Mouse (Mus musculus) stomach, embryonic 16.5 days (tissue): Measurements from ENCODE around the gene S100a11. TPM values are rescaled to one million over a fixed set of nuclear protein-coding genes. Genes with fewer than 3 reads are reported as not detected.
"Not testable (repeated sequence)": the region's sequence is repeated elsewhere in the genome, so short reads cannot be mapped to it uniquely, and the experiment has no call there.

Source experiments
- ATAC-seq: fragments of 200-750 bp; cut with Nextera tagmentation; 2 replicates; pipeline ENCODE4 v1.8.0; 2017; ENCODE audit warnings: moderate number of reproducible peaks, moderate TSS enrichment; ENCODE audit not compliant: insufficient read depth, low FRiP score
- H3K27ac ChIP-seq: fragments of 300-500 bp; sonication (generic); 2 replicates; pipeline ENCODE4 v1.5.1; 2014; ENCODE audit warnings: low read length
- H3K27me3 ChIP-seq: fragments of 300-500 bp; sonication (generic); 2 replicates; pipeline ENCODE4 v1.6.1; 2014; ENCODE audit warnings: low read length, control low read depth, mixed read lengths; ENCODE audit not compliant: control insufficient read depth, insufficient read depth
- H3K36me3 ChIP-seq: fragments of 300-500 bp; sonication (generic); 2 replicates; pipeline ENCODE4 v1.6.1; 2014; ENCODE audit warnings: low read length; ENCODE audit not compliant: control insufficient read depth, insufficient read depth
- H3K4me1 ChIP-seq: fragments of 300-500 bp; sonication (generic); 2 replicates; pipeline ENCODE4 v1.6.1; 2014; ENCODE audit warnings: low read length, control low read depth, mixed read lengths; ENCODE audit not compliant: control insufficient read depth, insufficient read depth
- H3K4me2 ChIP-seq: fragments of 300-500 bp; sonication (generic); 2 replicates; pipeline ENCODE4 v1.6.1; 2014; ENCODE audit warnings: low read depth, low read length, mixed read lengths
- H3K4me3 ChIP-seq: fragments of 300-500 bp; sonication (generic); replicated peaks from 2 replicates; pipeline ENCODE4 v1.5.1; 2014; ENCODE audit warnings: mild to moderate bottlenecking, low read length
- H3K9ac ChIP-seq: fragments of 300-500 bp; sonication (generic); 2 replicates; pipeline ENCODE4 v1.6.1; 2014; ENCODE audit warnings: low read length
- H3K9me3 ChIP-seq: fragments of 300-500 bp; sonication (generic); replicated peaks from 2 replicates; pipeline ENCODE4 v1.6.1; 2016; ENCODE audit warnings: low read length, control low read depth; ENCODE audit not compliant: control insufficient read depth
- WGBS: fragments of 180-500 bp; shearing (Covaris S2); extraction: QIAGEN DNeasy Blood & Tissue Kit; methylation state at CpG from one replicate; pipeline ENCODE4 v1.1.7; 2014; 5-methylcytosine and 5-hydroxymethylcytosine counted together
- polyA plus RNA-seq: library from polyadenylated mRNA; unstranded; fragments of >200 nt; fragmentation: Nextera tagmentation; extraction: Ambion mirVana; gene quantifications from 2 replicates; pipeline ENCODE4 v1.2.1, GENCODE M21; 2015

Gene S100a11
- 2,104 and 2,339 TPM in 2 replicates for polyA plus RNA-seq

DNA sequence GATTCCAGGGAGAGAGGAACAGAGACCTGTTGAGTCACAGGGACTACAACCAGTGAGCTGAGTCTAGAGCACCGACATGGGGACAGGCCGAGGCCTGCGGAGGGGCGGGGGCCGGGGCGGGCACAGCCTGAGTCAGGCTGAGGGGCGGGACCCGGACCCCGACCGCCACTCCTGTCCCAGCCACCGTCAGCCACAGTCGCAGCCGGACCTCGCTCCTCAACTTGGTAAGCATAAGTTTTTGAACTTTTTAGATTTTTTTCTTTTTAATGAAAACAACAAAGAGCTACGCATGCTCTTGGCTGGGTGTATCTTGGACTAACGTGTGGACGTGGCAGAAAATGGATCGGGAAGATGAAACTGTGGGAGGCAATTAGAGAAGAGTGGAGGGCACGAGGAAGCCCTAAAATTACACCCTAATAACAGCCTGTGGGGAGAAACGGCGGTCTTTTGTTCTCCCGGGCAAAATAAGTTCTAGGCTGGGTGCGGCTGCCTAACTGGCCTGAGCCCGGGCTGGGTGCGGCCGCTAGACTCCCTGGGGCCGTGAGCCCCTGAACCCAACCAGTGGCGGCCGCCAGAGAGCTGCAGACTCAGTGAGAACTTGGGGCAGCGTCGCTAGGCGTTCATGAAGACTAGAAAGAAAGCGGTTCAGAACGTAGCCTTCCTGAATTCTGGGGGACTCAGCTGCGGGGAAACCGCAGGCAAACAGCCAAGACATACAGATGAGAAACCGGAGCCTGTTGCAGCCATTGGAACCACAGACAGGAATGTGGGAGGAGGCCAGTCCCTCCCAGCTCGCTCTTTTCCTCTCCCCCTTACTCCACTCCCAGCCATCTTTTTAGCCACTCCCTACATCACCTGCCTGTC is at the start of gene S100a11:
S100a11 (plus strand) TSS at position 159 of the 864 bp plus-strand sequence.
- Histone ChIP-seq H3K9ac (peak within 1 kb of the TSS; percentile 89), H3K4me2 (peak within 1 kb of the TSS; percentile 66), H3K4me3 (peak within 1 kb of the TSS; percentile 70), H3K27ac (peak within 1 kb of the TSS; percentile 97), H3K27me3 (no peaks in the 10 kb centered on the region), H3K36me3 (no peaks in the 10 kb centered on the region), H3K4me1 (peaks cover 16% of the 10 kb centered on the region), H3K9me3 (no peaks in the 10 kb centered on the region)
- peak; percentile 94 for ATAC-seq
- under 1% methylated on average over 38 of the region's 38 CpGs for WGBS

- Histone ChIP-seq H3K9me3 (no peaks in the 10 kb centered on the region), H3K4me2 (no peak overlapping the region), H3K27ac (no peak overlapping the region), H3K9ac (no peak overlapping the region), H3K4me1 (no peaks in the 10 kb centered on the region), H3K4me3 (no peak overlapping the region), H3K27me3 (no peaks in the 10 kb centered on the region), H3K36me3 (no peaks in the 10 kb centered on the region)
- ATAC-seq: no peak
- WGBS: 82% methylated on average over 1 of the region's 1 CpGs
Observed at GRCm38 (mm10) chr3:93480053-93480452, 40.2 kb upstream of the S100a11 start.

DNA sequence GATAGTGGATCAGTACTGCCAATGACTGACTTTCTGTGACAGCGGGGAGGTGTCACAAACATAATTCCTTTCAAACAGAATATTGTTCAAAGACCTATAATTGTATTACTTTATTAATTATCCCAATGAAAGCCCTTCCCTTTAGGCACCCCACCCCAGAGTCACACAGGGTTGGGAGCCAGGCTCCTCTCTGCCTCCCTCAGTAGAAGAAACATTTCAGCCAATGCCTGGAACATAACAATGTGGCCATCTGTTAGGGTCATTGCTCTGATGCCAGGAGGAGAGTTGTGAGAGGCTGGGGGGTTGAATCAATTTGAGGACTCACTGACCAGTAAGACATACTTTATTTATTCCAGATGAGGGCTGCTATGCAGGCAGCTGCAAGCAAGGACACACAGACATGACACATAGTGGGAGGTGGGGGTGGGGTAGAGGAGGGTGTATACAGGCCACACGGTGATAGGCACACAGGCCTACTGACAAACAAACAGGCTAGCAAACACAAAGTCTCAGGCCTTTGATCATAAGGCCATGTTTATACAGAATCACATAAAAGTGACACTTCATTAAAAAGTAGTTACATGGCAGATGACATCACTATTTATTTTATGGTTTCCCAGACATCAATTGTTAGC is 38.2 kb upstream of the S100a11 start:
- Histone ChIP-seq H3K9me3 (no peaks in the 10 kb centered on the region), H3K9ac (no peak overlapping the region), H3K4me1 (no peaks in the 10 kb centered on the region), H3K27ac (no peak overlapping the region), H3K27me3 (no peaks in the 10 kb centered on the region), H3K4me2 (no peak overlapping the region), H3K4me3 (no peak overlapping the region), H3K36me3 (no peaks in the 10 kb centered on the region)
- no peak for ATAC-seq
- 61% methylated on average over 2 of the region's 2 CpGs for WGBS

DNA sequence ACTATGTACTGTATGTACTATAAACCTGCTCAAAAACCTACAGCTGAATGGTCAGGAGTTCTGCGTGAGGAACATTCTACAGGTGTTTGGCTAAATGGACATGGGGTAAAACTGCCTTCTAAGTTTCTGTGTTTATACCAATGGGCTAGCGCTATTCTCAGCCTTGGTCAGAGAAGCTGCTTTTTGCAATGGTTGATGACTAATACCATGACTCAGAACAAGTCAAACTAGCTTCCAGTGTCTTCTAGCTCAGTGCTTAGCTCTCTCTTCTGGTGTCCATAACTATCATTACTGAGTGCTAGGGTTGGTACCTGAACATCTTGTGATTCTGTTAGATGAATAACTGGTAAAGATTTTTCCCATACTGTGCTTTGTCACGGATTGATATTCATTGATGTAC is 34.7 kb upstream of the S100a11 start:
- H3K36me3 ChIP-seq: no peaks in the 10 kb centered on the region
- 86% methylated on average over 3 of the region's 3 CpGs for WGBS

DNA sequence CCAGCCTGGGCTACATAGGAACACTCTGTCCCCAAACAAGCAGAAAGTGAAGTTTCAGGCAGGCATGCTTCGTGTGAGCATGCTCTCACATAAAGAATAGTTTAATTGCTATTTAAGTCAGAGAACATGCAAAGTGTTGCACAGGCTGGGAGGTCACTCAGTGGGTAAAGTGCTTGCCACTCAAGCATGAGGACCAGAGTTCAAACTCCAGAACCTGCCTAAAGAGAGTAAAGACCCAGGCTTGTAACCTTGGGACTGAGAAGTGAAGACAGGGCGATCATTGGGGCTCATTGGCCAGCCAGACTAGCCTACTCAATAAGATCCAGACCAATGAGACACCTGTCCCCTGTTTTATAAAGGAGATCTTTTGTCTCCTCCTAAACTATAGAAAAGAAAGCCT is 31.7 kb upstream of the S100a11 start:
- no peak for ATAC-seq
- 88% methylated on average over 2 of the region's 2 CpGs for WGBS
- no peak overlapping the region for H3K27ac ChIP-seq
- H3K9me3 ChIP-seq: no peaks in the 10 kb centered on the region
- H3K4me3 ChIP-seq: no peak overlapping the region
- H3K4me1 ChIP-seq: no peaks in the 10 kb centered on the region
- H3K9ac ChIP-seq: no peak overlapping the region
- no peak overlapping the region for H3K4me2 ChIP-seq
- no peaks in the 10 kb centered on the region for H3K27me3 ChIP-seq
- H3K36me3 ChIP-seq: no peaks in the 10 kb centered on the region

More for the DNA sequence above, 34.7 kb upstream of the S100a11 start:
- H3K4me2 ChIP-seq: no peak overlapping the region
- no peak overlapping the region for H3K4me3 ChIP-seq
- no peak for ATAC-seq
- H3K27ac ChIP-seq: no peak overlapping the region
- no peaks in the 10 kb centered on the region for H3K27me3 ChIP-seq
- H3K9me3 ChIP-seq: no peaks in the 10 kb centered on the region
- no peak overlapping the region for H3K9ac ChIP-seq
- no peaks in the 10 kb centered on the region for H3K4me1 ChIP-seq

DNA sequence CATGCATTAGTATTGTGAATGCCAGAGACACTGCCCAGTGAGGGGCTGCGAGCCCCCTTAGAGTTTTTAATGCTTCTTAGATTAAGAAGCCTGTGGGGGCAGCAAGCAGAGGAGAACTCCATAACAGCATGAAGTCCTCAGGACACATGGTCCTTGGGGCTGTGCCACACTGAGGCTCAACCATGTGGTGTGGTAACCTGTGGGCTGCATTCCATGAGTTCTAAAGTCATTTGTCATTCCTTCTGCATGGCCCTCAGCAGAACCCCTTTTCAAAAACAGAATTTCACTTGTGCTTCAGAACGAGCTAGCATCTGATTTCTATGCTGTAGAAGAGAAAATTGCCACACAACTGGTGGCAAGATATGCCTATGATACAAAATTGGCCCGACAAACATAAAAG is 28.1 kb upstream of the S100a11 start:
- H3K9ac ChIP-seq: no peak overlapping the region
- no peaks in the 10 kb centered on the region for H3K36me3 ChIP-seq
- no peak overlapping the region for H3K27ac ChIP-seq
- no peak for ATAC-seq
- WGBS: 78% methylated on average over 3 of the region's 3 CpGs
- H3K4me3 ChIP-seq: no peak overlapping the region
- no peaks in the 10 kb centered on the region for H3K27me3 ChIP-seq
- no peak overlapping the region for H3K4me2 ChIP-seq
- H3K4me1 ChIP-seq: no peaks in the 10 kb centered on the region
- no peaks in the 10 kb centered on the region for H3K9me3 ChIP-seq

GRCm38 (mm10) chr3:93493992-93494391 is 26.3 kb upstream of the S100a11 start:
- no peaks in the 10 kb centered on the region for H3K27me3 ChIP-seq
- under 1% methylated on average over 4 of the region's 4 CpGs for WGBS
- peak; percentile 68; the same call in 1 of the 2 replicates for ATAC-seq
- no peaks in the 10 kb centered on the region for H3K36me3 ChIP-seq
- H3K9ac ChIP-seq: no peak overlapping the region
- no peak overlapping the region for H3K4me3 ChIP-seq
- no peak overlapping the region for H3K27ac ChIP-seq
- H3K4me1 ChIP-seq: no peaks in the 10 kb centered on the region
- no peaks in the 10 kb centered on the region for H3K9me3 ChIP-seq
- H3K4me2 ChIP-seq: no peak overlapping the region

DNA sequence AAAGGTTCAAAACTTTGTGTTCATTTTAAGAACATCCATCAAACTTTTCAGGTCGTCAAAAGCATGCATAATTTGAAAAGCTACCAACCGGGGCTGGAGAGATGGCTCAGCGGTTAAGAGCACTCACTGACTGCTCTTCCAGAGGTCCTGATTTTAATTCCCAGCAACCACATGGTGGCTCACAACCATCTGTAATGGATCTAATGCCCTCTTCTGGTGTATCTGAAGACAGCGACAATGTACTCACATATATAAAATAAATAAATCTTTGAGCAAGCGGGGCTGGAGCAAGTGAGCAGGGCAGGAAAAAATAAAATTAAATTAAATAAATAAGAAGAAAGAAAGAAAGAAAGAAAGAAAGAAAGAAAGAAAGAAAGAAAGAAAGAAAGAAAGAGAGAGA is 25.5 kb upstream of the S100a11 start:
- H3K9ac ChIP-seq, H3K9me3 ChIP-seq, H3K36me3 ChIP-seq, H3K27ac ChIP-seq, H3K4me3 ChIP-seq, H3K4me2 ChIP-seq, H3K4me1 ChIP-seq, ATAC-seq, H3K27me3 ChIP-seq: not testable (repeated sequence)
- WGBS: 23% methylated on average over 5 of the region's 5 CpGs

GRCm38 (mm10) chr3:93497131-93497530 is 23.2 kb upstream of the S100a11 start:
- Histone ChIP-seq H3K36me3 (no peaks in the 10 kb centered on the region), H3K9me3 (no peaks in the 10 kb centered on the region), H3K27me3 (no peaks in the 10 kb centered on the region), H3K4me1 (no peaks in the 10 kb centered on the region), H3K4me2 (no peak overlapping the region), H3K4me3 (no peak overlapping the region), H3K27ac (peak overlapping the region; percentile 64), H3K9ac (no peak overlapping the region)
- 62% methylated on average over 3 of the region's 3 CpGs for WGBS
- 0 out of 2 replicates have a peak, but pooled peaks have one; percentile 33 for ATAC-seq
